In the genomic region with DNA sequence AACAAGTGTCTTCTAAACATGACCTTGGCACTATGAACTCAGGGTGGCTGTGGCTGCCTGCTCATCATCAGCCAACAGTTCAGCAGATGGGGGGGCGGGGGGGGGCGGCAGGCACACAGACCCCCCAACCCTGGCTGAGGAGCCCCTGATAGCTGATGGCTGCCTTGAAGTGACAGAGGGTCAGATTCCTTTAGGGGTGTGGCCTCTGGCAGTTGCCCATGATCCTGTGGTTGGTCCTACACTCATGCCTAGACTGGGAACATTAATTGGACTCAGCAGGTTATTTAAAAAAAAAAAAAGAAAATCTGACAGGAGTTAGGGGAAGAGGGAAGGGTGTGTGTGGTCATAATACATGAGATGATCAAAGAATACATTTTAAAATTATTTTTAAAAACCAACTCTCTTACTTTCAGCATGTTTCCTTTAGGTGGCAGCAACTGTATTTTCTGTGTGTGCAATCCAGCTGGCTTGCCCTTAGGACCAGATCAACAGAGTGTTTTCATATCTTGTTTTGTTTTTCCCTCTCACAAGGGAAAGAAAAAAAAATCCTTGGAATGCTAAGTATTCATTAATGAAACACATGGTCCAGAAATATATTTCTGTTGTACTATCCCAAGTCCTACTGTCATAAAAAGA, we compare ENCODE assay signal across 11 mouse cellular contexts. TPM values are rescaled to one million over a fixed set of nuclear protein-coding genes. Genes with fewer than 3 reads are reported as not detected.
DNase-seq lines count a peak whose midpoint lies in the region; ATAC-seq and TF ChIP-seq lines count a peak whose summit lies in the region.
"Had no signal": no experiment of that assay in that cellular context is flagged by ENCODE, and none has a peak within 500 bp of the region (broad histone marks: within the 10 kb centered on the region; RNA-seq: fewer than 3 reads in every experiment).

No protein-coding gene starts in this region.

- H3K9me3 ChIP-seq in intestine, postnatal 0 days (ENCODE audit: control insufficient read depth): no peaks in the 10 kb centered on the region
- H3K9me3 ChIP-seq in intestine, embryonic 16.5 days (ENCODE audit: control insufficient read depth, low read length): peaks cover 2% of the 10 kb centered on the region; the same call in 1 of the 2 replicates
- no peaks in the 10 kb centered on the region for H3K9me3 ChIP-seq in liver, embryonic 11.5 days (ENCODE audit: control insufficient read depth, low read length)
- H3K9me3 ChIP-seq: embryonic facial prominence, embryonic 10.5 days had no signal

- in situ Hi-C loops in Patski (cut with MboI; ENCODE audit: low pct_unique_long_range_greater_than_20kb): loop anchor here (5.0 kb wide), 1 partner anchor 106 kb away; no protein-coding TSS in a partner anchor

- no peak overlapping the region for H3K9ac ChIP-seq in intestine, postnatal 0 days (ENCODE audit: low read depth, low read length)
- no peak overlapping the region for H3K9ac ChIP-seq in intestine, embryonic 16.5 days (ENCODE audit: low read depth, low read length)
- H3K9ac ChIP-seq in liver, embryonic 11.5 days (ENCODE audit: low read depth, low read length): no peak overlapping the region
- H3K9ac ChIP-seq: forebrain, postnatal 0 days; midbrain, embryonic 12.5 days had no signal

- no peak for DNase-seq in liver, embryonic 11.5 days (ENCODE audit: low spot score)
- DNase-seq in liver: no peak
- DNase-seq in Patski (ENCODE audit: low read depth, low spot score): no peak
- peak; percentile 5 for DNase-seq in lung, postnatal 14 days
- DNase-seq in frontal cortex, postnatal 14 days (ENCODE audit: low spot score in 2 of 2): no peak
- DNase-seq: cerebellum, adult 9-10 months; forebrain, postnatal 0 days had no signal

- no peaks in the 10 kb centered on the region for H3K27me3 ChIP-seq in intestine, postnatal 0 days (replicated peaks; ENCODE audit: control insufficient read depth, insufficient read depth, low read length)
- no peaks in the 10 kb centered on the region for H3K27me3 ChIP-seq in intestine, embryonic 16.5 days (replicated peaks; ENCODE audit: control insufficient read depth, insufficient read depth, low read length)
- H3K27me3 ChIP-seq in liver, embryonic 11.5 days (replicated peaks; ENCODE audit: control insufficient read depth, insufficient read depth, low read length): no peaks in the 10 kb centered on the region
- no peaks in the 10 kb centered on the region for H3K27me3 ChIP-seq in Patski
- H3K27me3 ChIP-seq: midbrain, embryonic 12.5 days had no signal

- no peak for ATAC-seq in intestine, postnatal 0 days
- no peak for ATAC-seq in intestine, embryonic 16.5 days
- ATAC-seq in liver, embryonic 11.5 days (replicated peaks; ENCODE audit: low FRiP score): peak; percentile 18; the same call in 1 of the 2 replicates
- no peak for ATAC-seq in Patski
- ATAC-seq: forebrain, postnatal 0 days had no signal

- WGBS in intestine, postnatal 0 days: 31% methylated on average over 2 of the region's 2 CpGs
- 11% methylated on average over 2 of the region's 2 CpGs for WGBS in intestine, embryonic 16.5 days
- WGBS in liver, embryonic 11.5 days: 17% methylated on average over 2 of the region's 2 CpGs

- no peak overlapping the region for H3K4me2 ChIP-seq in intestine, postnatal 0 days (replicated peaks; ENCODE audit: low read depth)
- no peak overlapping the region for H3K4me2 ChIP-seq in intestine, embryonic 16.5 days (ENCODE audit: low read depth, low read length)
- H3K4me2 ChIP-seq in liver, embryonic 11.5 days: no peak overlapping the region
- H3K4me2 ChIP-seq: midbrain, embryonic 12.5 days had no signal

- no peak overlapping the region for H3K27ac ChIP-seq in intestine, postnatal 0 days (ENCODE audit: low read depth, low read length)
- no peak overlapping the region for H3K27ac ChIP-seq in intestine, embryonic 16.5 days (ENCODE audit: low read length)
- no peak overlapping the region for H3K27ac ChIP-seq in liver, embryonic 11.5 days (ENCODE audit: low read depth, low read length)
- H3K27ac ChIP-seq: embryonic facial prominence, embryonic 10.5 days; midbrain, embryonic 12.5 days had no signal

- TF ChIP-seq CTCF in intestine, postnatal 0 days (IDR thresholded peaks at IDR 0.05; ENCODE audit: low read depth): peak; percentile 55
- peak; percentile 45 for TF ChIP-seq CTCF in Patski (IDR thresholded peaks at IDR 0.05)

- 0 out of 2 replicates have a peak, but pooled peaks cover 4% of the 10 kb centered on the region for H3K4me1 ChIP-seq in intestine, postnatal 0 days (replicated peaks; ENCODE audit: control insufficient read depth, insufficient read depth, low read length)
- 0 out of 2 replicates have a peak, but pooled peaks cover 7% of the 10 kb centered on the region for H3K4me1 ChIP-seq in intestine, embryonic 16.5 days (ENCODE audit: control insufficient read depth, insufficient read depth, low read length)
- H3K4me1 ChIP-seq in liver, embryonic 11.5 days (replicated peaks; ENCODE audit: control insufficient read depth, insufficient read depth, low read length): no peaks in the 10 kb centered on the region
- H3K4me1 ChIP-seq: midbrain, embryonic 12.5 days had no signal

- no peak overlapping the region for H3K4me3 ChIP-seq in intestine, postnatal 0 days (ENCODE audit: low read depth, low read length)
- H3K4me3 ChIP-seq in intestine, embryonic 16.5 days (ENCODE audit: low read length): no peak overlapping the region
- H3K4me3 ChIP-seq in liver, embryonic 11.5 days (ENCODE audit: low read depth, low read length): no peak overlapping the region
- H3K4me3 ChIP-seq: embryonic facial prominence, embryonic 10.5 days; midbrain, embryonic 12.5 days had no signal

- POLR2A ChIA-PET in Patski (lab: Charles Lee): no interaction called here

- H3K36me3 ChIP-seq in intestine, postnatal 0 days (ENCODE audit: control insufficient read depth, insufficient read depth): no peaks in the 10 kb centered on the region
- no peaks in the 10 kb centered on the region for H3K36me3 ChIP-seq in intestine, embryonic 16.5 days (ENCODE audit: control insufficient read depth, insufficient read depth, low read length)
- H3K36me3 ChIP-seq in liver, embryonic 11.5 days (ENCODE audit: control insufficient read depth, insufficient read depth, low read length): no peaks in the 10 kb centered on the region
- H3K36me3 ChIP-seq: embryonic facial prominence, embryonic 10.5 days; midbrain, embryonic 12.5 days had no signal

- CTCF ChIA-PET in Patski (lab: Charles Lee): interaction anchor here (0.9 to 2.5 kb wide), 5 partner anchors 14 to 108 kb away, joined by 3 to 12 read pairs (median 4); a partner anchor contains a TSS

RNA-seq across cellular contexts. Expression of a gene that starts 28.0 kb away (rescaled TPM):
- polyA plus RNA-seq in intestine, postnatal 0 days (2015; fragmentation: Nextera tagmentation; extraction: Ambion mirVana): 126 and 129 TPM in 2 replicates
- polyA plus RNA-seq in intestine, embryonic 16.5 days (2015; fragmentation: Nextera tagmentation; extraction: Ambion mirVana): 81.3 and 85.7 TPM in 2 replicates
- polyA plus RNA-seq in liver, embryonic 11.5 days (2014; fragmentation: Nextera tagmentation; extraction: Ambion mirVana): 45.2 and 50.7 TPM in 2 replicates
- 62.4 TPM for polyA plus RNA-seq in Patski (2021)

RNA-seq across cellular contexts. Expression of a gene that starts 55.6 kb away (rescaled TPM):
- 31.3 and 34.9 TPM in 2 replicates for polyA plus RNA-seq in intestine, postnatal 0 days (2015; fragmentation: Nextera tagmentation; extraction: Ambion mirVana)
- 43.4 and 52.8 TPM in 2 replicates for polyA plus RNA-seq in intestine, embryonic 16.5 days (2015; fragmentation: Nextera tagmentation; extraction: Ambion mirVana)
- polyA plus RNA-seq in liver, embryonic 11.5 days (2014; fragmentation: Nextera tagmentation; extraction: Ambion mirVana): 146 and 148 TPM in 2 replicates
- 96.6 TPM for polyA plus RNA-seq in Patski (2021)
